Mouse (Mus musculus): ENCODE measurements around the gene Aqr. TPM values are rescaled to one million over a fixed set of nuclear protein-coding genes. Genes with fewer than 3 reads are reported as not detected.

Aqr gene
- polyA plus RNA-seq, 1 experiment from 2014 or later, result 40.4 TPM

DNA sequence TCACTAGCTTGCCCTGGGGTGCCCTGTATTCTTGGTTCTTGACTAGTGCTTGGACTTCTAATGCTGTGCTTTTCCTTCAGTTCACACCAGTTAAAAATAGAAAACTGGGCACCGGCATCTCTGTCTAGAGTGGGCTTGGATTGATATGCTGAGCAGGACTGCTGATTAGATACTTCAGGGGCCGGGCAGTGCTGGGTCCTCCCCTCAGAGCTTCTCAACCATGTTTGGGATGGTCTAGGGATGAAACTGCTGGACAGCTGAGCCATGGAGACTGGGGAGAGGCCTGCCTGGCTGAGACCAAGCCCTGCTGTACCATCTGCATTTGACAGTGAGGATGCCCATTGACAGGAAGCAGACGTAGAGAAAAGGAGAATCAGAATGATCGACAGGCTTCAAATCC is 132.7 kb downstream of the Aqr start:
- no peak for ATAC-seq (ENCODE audit: low read depth)
- no peaks in the 10 kb centered on the region for H3K36me3 ChIP-seq
- H3K4me2 ChIP-seq, result no peak overlapping the region
- H3K27me3 ChIP-seq, result no peaks in the 10 kb centered on the region
- 89% methylated on average over 4 of the region's 4 CpGs for WGBS
- H3K9me3 ChIP-seq, result no peaks in the 10 kb centered on the region
- no peak overlapping the region for H3K4me3 ChIP-seq
- H3K27ac ChIP-seq (replicated peaks), result no peak overlapping the region
- no peak overlapping the region for H3K9ac ChIP-seq
- H3K4me1 ChIP-seq (replicated peaks), result peaks cover 4% of the 10 kb centered on the region

DNA sequence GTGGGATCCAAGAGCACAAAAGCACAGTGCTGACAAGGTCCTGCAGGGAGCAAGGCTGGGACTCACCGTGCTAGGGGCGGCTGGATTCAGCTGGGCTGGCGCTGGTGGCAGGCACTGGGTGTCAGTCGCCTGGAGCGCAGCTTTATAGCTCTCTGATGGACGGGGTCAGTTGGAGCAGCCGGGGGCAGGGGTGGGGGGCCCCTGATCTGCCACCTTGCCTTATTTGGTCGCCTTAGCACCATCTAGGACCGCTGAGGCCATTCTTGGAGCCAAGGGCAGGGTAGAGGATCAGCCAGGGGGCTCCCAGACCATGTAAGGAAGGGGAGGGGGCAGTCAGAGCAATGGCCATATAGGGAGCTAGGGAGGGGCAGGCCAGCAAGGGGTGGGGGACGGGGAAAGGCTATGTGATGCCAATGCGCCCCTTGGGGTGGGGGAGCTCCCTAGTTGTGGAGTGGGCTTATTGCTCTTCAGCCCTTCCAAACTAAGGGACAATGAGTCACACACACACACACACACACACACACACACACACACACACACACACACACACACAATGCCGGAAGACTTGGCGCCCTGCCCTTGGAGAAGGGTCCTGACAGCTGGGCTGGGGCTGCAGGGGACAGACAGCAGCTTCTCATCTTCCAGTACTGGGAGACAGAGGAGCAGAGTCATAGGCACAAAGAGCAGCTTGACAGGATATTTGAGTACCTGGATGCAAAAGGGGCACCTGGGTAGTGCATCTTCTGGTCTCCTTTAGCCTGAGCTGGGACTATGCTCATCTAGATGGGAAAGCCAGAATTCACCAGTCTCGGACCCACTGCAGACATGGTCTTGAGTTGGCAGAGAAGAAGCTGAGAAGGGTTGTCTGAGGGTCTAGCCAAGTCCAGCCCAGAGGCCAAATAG is 133.9 kb downstream of the Aqr start, which contains the start of gene Actc1:
Gene Actc1, minus strand, starts transcription at position 853 of the 903 bp plus-strand sequence.
- Histone ChIP-seq H3K27ac (replicated peaks) (no peak within 1 kb of the TSS), H3K9me3 (no peaks in the 10 kb centered on the region), H3K4me1 (replicated peaks) (peaks cover 4% of the 10 kb centered on the region), H3K4me2 (peak within 1 kb of the TSS; percentile 33), H3K9ac (no peak within 1 kb of the TSS), H3K36me3 (no peaks in the 10 kb centered on the region), H3K27me3 (no peaks in the 10 kb centered on the region), H3K4me3 (no peak within 1 kb of the TSS)
- 24% methylated on average over 14 of the region's 14 CpGs for WGBS
- peak; percentile 61; the same call in 1 of the 2 replicates for ATAC-seq (ENCODE audit: low read depth)

DNA sequence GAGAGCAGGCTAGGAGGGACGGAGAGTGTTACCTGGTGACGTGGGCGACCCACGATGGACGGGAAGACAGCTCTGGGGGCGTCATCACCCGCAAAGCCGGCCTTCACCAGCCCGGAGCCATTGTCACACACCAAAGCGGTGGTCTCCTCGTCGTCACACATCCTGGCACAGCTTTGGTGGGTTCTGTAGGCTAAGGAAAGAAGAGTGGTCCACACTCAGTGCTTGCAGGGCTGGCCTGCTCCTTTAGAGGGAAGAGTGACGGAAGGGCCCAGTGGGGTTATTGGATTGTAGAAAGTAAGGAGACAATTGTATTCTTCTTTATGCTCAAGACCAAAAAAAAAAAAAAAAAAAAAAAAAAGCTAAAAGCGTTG is 135.0 kb downstream of the Aqr start:
- Histone ChIP-seq H3K4me2 (no peak overlapping the region), H3K9ac (no peak overlapping the region), H3K27me3 (no peaks in the 10 kb centered on the region), H3K27ac (replicated peaks) (no peak overlapping the region), H3K4me1 (replicated peaks) (peaks cover 4% of the 10 kb centered on the region; the same call in 1 of the 2 replicates), H3K36me3 (no peaks in the 10 kb centered on the region), H3K9me3 (no peaks in the 10 kb centered on the region), H3K4me3 (no peak overlapping the region)
- ATAC-seq (ENCODE audit: low read depth), result no peak
- WGBS, result 95% methylated on average over 14 of the region's 14 CpGs

Small RNA genes lying within 50 kb of the gene (microRNA-seq; reads per million reads assigned to microRNA genes)
- gene Mir7002, result not detected

Other genes starting within 250 kb of the Aqr start
- gene Gjd2, start 173.4 kb downstream of the Aqr start, polyA plus RNA-seq (2015; fragmentation: Nextera tagmentation; extraction: Ambion mirVana), result 3.9 and 4.7 TPM in 2 replicates
- 100 and 107 TPM in 2 replicates for gene Actc1, start 133.5 kb downstream of the Aqr start, polyA plus RNA-seq (2015; fragmentation: Nextera tagmentation; extraction: Ambion mirVana)
- 4.8 and 5.0 TPM in 2 replicates for gene Zfp770, start 14.4 kb upstream of the Aqr start, polyA plus RNA-seq (2015; fragmentation: Nextera tagmentation; extraction: Ambion mirVana)

Measured in neural tube, embryonic 13.5 days (tissue).